Mouse (Mus musculus): Measurements from ENCODE around the gene Cers6.

The Cers6 gene

DNA sequence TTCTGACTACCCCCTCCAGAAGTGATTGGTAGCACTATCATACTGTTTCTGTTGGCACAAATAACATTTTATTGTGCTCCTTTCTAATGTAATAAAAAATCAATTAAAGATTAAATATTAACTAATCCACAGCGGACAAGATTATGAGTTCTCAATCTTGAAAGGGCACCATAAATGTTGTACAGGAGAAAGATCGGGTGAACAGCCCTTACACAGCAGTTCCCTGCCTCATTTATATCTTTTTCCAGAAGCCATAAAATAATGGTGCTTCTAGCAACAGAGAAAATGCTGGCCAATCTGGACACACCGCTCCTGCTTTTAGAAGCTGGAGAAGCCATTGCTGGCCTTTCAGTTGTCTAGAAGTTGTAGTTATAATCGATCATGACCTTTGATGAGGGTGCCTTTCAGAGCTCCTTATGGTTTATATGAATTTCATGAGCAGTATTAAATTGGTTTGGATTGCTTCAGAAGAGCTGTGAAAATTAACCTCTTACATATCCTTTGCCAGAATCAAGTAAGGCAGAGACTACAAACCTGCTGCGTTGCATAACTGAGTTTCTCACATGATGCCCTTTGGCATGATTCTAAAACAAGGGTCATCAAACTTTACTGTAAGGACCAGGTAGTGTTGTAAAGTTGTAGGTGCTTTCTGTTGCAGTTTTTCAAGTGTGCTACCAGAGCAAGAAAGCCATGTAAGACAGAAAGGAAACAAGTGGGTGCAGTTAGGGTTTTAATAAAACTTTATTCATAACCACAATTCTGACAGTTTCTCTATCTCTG is 200.9 kb downstream of the Cers6 start:
- no peak for DNase-seq (ENCODE audit: low spot score in 2 of 2)

DNA sequence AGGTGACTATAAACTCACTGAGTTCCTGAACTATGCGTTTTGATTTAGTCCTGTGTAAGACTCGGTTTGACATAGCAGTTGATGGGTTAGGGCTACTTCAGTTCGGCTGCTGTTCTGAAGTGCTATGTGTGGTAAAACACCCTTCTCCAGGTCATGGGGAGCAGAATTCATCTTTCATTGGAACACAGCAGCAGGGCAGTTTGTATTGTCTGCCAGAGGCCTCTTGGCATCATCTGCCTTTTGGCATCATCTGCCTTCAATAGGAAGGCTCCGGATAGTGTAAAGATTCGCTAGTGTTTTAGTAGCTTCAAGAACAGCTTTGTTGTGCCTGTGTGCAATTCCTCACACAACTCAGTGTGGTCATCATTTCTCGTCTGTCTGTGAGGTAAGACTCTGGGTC is 203.5 kb downstream of the Cers6 start:
- DNase-seq (ENCODE audit: low spot score in 2 of 2) = no peak

DNA sequence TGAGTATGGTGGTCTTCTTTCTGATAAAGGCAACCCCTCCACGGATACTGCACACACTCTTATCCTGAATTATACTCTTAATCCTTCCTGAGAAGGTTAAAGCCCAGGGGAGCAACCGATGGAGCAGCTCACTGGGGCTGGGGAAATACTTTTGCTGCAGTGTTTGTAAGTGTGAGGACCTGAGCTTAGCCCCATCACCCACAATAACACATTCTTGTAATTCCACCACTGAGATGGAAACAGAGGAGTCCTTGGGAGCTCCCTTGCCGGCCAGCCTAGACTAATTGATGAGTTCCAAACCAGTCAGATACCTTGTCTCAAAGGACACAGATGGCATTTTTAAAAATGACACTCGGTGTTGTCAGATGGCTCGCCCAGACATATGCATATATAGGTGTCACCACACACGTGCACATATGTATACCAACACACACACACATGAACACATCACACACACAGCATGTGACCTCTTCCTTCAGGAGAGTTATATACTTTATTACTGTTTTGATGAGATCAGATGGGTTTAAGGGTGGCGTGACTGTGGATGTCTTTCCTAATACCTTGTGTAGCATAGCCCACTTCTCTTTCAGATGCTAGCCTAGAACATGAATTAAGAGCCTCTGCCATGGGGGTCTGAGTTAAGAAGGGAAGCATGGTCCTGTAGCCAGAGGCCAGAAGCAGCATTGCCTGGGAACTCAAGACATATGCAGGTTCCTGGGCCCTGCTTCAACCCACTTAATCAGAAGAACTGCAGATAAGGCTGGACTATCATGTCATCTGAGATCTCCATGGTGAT is 210.4 kb downstream of the Cers6 start:
- DNase-seq (ENCODE audit: low spot score in 2 of 2) = no peak

DNA sequence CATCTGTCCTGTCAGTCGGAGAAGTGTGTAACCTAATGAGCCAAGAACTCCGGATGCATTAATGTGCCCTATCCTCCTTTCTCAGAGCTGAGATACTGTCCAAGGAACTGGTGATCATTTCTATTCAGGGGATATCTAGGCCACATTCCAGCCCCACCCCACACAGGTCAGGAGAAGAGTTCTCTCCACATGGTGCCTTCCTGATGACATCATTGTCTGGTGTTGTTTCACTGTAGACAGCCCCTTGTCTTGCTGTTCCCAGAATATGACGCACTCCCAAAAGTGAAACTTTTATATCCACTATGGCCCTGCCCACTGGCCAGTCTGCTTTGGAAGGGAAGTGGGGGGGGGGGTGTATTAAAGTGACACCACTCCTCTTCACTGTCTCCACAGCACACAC is 215.9 kb downstream of the Cers6 start:
- DNase-seq (ENCODE audit: low spot score in 2 of 2) = no peak

DNA sequence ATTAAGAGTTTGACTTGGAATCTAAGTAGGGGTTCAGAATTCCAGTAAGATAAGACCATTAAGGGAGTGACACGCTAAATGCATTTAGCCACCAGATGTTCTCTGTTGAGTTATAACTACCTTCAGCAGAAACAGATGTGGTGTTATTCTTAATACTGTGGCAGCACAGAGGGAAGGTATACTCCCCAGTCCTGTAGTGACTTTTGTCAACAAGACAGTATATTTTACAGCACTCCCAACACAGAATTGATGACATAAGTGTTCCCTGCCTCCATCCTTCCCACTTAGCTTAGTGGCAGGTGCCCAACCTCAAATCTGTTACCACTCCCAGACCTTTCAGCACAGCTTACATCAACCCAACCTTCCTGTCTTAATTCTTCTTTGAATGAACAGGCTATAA is 219.5 kb downstream of the Cers6 start:
- no peak for DNase-seq (ENCODE audit: low spot score in 2 of 2)

DNA sequence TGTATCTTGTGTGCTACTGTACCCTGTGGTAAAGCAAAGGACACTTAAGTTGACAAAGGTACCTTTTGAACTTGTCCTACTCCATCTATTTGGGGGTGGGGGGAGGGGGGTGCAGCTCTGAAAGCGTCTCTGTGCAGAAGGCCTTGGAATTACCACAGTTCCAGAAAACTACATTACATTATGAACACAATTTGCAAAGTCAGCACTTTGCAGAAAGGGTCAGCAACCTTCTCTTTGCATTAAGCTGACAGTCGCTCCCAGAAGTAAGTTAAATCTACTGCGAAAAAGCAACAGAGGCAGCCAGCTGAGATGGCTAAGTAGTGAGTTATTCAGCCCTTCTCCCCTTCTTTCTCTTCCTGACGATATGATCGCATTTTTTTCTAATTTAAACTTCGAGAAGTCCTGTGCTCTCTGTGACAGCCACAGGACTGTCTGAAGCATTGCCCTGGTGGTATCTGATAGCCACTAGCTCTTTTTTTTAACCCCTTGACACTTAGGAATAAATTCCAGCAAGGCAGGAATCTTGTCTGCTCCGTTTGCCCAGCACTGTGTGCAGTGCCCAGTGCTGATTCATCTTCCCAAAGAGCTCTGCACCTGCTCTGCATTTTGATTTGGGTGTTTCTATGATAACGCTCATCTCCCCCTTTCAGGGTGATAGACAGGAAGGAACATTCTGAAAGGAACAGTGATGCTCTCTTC is 221.4 kb downstream of the Cers6 start:
- DNase-seq (ENCODE audit: low spot score in 2 of 2) = no peak

DNA sequence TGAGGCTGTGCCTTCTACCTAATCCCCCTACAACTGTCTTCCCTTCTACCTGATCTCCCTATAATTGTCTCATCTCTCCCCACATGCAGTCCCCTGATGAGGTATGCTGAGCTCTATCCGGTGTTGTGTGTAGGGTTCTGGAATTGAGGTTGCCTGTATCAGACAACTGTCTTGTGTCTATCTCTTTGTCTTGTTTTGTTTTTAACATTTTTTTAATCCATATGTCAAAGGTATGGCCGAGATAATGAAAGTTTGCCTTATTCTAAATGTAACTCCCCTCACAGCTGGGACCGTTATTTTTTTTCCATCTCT is 221.9 kb downstream of the Cers6 start:
- DNase-seq (ENCODE audit: low spot score in 2 of 2) = no peak

DNA sequence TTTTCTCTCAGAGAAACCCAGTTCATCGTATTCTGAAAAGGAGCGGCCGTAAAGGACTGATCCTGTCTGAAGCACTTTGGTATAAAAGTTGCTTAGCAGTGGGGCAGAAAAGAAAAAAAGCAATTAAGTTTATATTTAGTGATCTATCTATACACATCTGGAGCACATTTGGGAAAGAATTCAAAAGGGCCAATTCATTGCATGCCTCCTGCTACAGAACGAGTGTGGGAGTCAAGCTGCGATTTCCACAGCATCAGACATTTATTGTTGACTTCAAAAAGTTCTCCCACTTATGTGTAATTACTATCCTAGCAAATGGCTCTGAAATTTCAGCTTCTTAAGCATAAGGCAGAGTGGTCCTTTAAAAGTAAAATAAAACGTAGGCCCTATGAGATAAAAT is 223.2 kb downstream of the Cers6 start:
- DNase-seq (ENCODE audit: low spot score in 2 of 2) = no peak

DNA sequence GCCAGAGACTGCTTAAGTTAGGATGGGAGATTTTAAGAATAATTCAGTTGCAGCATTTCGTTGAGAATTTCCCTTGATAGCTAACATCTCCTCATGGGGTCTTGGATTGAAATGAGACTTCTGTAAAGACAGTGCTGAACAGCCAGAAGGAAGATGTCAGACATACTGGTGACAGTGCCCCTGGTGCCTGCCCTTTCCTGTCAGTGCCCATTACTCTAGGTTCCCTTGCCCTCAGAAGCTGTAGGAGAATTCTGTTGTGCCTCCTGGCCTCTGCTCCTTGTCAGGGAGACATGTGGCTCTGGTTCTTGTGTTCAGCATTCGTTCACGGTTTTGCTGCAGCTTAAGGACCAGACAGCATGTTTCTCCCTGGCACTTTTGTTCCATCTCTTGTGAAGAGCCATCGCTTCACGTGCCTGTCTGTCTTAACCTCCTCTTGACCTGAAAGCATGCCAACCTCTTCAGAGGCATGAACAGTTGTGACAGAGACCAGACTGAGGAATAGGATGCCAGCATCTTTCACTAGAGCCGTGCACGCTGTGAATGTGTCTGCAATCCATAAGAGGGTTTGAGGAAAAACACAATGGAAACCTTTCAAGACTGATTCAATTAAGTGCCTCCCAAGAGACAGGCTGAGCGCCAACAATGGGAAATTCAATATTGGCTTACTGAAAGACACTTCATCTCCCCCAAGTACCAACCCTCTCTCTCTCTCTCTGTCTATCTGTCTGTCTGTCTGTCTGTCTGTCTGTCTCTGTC is 225.4 kb downstream of the Cers6 start:
- DNase-seq (ENCODE audit: low spot score in 2 of 2) = no peak

DNA sequence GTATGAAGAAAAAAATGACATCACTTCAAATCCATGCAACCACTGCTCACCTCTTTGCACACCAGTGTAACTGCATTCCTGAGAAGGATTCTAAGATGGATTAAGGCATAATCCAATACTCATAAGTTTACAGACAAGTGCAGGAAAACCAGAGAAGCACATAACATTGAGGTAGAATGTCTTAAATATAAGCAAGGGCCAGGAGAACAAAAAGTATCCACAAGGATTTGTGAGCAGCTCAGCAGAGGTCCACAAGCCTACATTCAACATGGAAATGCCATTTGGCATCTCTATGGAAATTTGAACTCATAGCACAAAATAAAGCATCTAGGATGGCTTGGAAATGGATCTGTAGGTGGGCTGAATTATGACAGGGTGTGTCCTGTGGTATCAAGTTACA is 234.6 kb downstream of the Cers6 start:
- DNase-seq (ENCODE audit: low spot score in 2 of 2) = no peak

DNA sequence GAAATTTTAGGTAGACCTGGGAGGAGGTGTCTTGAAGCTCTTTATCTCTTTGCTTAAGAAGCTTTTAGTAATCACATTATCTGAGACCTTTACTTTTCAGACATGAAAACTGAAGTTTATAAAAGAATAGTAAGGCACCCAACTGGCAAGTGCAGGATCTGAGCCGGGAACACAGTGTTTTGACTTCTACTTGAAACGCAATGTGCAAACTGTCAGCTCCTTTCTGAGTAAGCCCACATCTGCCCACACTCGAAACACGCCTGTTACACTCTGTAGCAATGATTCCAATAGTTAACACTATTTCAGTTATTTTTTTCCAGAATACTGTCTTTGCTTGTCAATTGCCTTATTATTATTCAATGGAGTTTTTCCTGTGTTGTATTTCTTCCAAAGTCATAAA is 235.6 kb downstream of the Cers6 start:
- DNase-seq (ENCODE audit: low spot score in 2 of 2) = no peak

DNA sequence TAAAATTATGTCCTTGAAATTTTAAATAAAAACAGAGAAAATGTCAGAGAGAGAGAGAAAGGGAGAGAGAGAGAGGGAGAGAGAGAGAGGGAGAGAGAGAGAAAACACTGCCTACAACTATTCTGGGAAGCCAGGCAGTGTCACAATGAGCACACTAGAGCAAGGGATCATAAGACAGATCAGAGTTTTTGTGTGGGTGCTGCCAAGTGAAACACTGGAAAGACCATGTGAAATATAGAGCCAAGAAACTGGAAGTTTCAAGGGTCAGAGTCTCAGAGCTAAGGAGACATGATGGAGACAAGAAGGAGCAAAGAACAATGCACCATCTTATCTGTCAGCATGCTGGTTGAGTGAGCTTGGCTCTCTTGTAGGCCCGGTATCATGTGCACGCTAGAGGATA is 236.3 kb downstream of the Cers6 start:
- no peak for DNase-seq (ENCODE audit: low spot score in 2 of 2)

DNA sequence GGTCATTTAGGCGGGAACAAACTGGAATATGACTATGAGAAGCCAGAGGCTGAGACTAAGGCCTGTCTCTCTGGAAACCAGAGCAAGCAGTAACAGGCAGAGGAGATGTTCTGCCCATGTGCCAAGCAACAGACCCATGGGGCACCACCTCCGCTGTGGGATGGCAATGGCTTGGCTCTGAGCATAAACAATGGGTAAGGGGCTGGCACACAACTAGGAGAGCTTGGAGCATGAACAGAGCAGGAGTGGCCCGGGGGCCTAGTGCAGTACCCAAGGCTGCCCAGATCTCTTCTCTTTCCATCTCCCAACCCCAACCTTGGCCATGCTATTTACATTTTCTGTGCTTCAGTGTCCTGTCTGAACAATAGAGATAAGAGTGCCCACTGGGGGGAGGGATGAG is 237.5 kb downstream of the Cers6 start:
- DNase-seq (ENCODE audit: low spot score in 2 of 2) = no peak

DNA sequence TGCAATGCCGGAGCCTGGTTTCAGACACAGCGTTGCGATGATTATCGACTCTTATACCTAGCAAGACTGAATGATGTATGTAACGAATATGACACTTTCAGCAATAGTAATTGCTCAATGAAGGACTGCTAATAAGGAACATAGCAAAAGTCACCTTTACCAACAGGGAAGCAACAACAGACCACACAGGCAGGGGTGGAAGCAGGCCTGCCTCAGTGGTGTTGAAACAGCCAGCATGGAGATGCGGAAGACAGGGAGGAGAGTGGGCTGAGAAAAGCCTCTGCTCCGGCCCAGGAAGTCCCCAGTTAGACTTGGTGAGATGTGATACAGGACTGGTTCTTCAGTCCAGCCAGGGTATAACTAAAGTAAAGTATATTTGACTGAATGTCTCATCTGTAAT is 237.9 kb downstream of the Cers6 start:
- no peak for DNase-seq (ENCODE audit: low spot score in 2 of 2)

DNA sequence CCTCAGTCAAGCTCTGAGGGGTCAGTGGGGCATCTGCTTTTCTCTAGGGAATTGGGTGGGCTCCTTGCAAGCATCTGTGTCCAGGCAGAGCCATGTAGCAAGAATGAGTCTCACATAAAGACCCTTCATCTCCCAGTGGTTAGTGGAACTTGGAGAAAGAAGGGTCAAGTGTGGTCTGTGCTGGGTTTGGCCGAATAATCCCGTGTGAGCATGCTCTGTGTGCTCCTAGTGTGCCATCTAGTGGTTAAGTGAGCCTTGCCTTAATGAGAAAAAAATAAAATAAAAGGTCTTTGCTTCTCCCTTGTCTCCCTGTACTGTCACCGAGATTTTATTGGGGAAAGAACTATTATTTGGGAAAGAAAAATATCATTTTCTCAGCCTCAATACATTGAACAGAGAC is 239.5 kb downstream of the Cers6 start:
- peak in 1 of 2 experiments; percentile 9 for DNase-seq (ENCODE audit: low spot score in 2 of 2)

DNA sequence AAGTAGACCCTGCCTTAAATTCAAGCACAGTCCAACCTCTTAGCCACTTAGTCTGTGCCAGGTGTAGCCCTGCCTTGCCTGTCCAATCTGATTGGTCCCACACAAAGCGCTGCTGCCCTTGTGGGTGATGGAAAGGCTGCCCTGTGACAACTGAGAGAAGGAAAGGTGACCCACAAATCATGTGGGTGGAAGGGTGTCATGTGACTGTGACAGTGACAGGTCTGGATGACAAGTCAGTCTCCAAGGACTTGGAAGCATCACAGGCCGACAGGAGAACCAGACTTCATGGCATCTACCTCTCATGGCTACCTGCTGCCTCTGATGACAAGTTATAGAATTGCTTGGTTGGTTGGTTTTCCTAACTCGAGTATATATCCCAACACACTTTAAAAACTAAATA is 242.3 kb downstream of the Cers6 start:
- DNase-seq (ENCODE audit: low spot score in 2 of 2) = no peak

DNA sequence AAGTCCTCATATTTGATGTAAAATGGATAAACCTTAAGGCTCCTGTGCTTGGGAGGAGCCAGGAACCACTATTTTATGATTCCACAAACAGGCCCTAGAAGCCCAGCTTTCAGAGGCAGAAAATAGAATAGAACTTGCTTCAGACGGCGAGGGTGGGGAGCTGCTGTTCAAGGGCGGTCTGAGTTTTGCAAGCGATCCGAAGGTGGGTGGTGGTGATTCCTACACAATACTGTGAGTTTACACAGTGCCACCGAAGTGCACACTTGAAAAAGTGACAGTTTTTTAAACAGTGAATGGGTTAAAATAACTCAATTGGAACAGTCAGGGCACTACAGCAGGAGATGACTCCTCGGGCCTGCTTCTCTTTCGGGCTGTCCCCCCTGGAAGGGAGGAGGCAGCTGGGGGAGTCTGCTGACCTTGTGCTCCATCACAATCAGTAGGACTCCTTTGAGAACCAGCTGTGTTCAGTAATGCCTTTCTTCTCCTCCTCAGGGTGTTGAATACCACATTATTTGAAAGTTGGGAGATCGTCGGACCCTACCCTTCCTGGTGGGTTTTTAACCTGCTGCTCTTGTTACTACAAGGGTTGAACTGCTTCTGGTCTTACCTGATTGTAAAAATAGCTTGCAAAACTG is 243.4 kb downstream of the Cers6 start:
- no peak for DNase-seq (ENCODE audit: low spot score in 2 of 2)

DNA sequence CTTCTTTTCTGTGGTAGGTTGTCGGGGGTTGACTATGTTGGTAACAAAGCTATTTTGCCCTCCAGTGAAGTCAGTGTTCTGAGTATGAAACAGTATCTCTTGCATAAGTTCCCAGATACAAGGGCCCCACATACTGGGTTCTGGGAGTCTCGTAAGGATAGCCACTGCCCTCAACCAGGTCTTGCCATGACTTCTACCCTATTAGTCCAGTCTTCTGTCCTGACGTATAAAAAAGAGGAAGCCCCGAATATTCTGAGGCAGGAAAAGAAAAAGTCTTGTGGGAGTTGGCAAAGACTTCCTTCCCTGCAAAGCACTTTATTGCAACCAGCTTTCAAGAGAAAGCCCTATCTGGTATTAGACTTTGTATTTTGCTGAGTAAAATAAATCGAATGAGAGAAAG is 248.0 kb downstream of the Cers6 start:
- no peak for DNase-seq (ENCODE audit: low spot score in 2 of 2)

DNA sequence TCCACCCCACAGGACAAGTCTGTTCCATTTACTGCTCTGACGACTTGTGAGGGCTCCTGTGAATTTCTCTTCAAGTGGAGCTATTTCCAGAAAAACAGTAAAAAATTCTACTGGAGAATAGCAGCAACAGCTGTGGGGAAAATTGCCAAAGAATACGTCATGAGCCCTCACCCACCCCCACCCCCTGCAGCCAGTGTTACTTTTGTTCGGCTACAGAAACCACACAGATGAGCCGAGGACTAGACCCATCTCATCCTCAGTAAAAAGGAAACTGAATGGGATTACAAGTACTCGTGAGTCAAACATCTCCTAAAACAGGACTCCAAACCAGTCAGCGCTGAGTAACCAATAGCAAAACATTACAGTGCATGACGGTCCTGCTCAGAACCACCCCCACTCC is 248.5 kb downstream of the Cers6 start:
- DNase-seq (ENCODE audit: low spot score in 2 of 2) = no peak

DNA sequence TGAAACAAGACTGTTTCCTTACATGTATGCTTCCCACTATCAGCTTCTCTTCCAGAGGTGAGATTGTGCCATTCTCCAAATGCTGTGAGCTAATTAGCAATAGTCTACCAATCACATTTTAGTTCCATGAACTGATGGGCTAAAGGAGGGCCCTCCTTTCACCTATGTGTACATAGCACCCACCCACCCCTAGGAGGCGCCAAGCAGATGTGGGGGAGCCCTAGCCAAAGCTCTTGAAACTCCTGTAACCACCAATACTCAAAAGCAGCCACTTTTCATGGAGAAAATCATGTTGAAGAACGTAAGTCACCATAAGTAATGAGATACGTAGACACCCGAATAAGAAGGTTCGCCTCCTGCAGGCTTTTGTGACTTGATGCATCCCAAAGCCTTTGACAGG is 251.4 kb downstream of the Cers6 start:
- no peak for DNase-seq (ENCODE audit: low spot score in 2 of 2)

DNA sequence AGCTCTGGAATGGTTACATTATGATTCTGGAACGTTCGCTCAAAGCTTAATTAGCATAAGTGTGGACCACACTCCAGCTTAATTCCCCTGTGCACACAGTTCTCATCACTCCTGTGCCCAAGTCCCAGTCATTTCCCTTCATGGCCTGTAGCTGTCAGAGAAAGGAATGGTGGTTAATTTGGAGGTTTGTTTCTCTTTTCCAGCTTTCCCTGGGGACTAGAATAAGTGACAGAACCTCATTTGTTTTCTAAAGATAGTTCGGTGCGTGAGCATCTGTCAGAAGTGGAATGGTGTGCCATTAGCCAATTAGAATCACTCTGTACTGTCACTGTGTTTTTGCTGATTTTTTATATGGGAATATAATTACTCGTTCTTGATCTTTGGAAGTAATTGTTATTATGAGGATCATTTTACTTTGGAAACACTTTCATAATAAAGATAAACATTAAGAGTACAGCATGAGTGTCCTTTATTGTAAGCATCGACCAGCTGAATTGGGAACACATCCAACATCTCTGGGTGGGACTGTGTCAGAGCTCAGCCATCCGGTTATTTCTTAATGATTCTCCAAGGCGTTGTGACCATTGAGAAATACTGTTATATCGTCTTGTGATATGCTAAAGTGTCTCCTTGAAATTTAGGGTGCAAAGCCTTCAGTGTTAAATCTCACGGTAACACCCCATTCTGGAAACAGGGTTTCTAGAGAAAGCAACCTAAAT is 252.7 kb downstream of the Cers6 start:
- no peak for DNase-seq (ENCODE audit: low spot score in 2 of 2)
